Mouse (Mus musculus) neural tube, embryonic 11.5 days (tissue): ENCODE data around the gene Ank. TPM values are rescaled to one million over a fixed set of nuclear protein-coding genes. Genes with fewer than 3 reads are reported as not detected.

Source experiments
- microRNA-seq: library from miRNA; unstranded; fragments of <30 nt; microRNA quantifications from one replicate; pipeline ENCODE4, GENCODE M21; 2016
- polyA plus RNA-seq: library from polyadenylated mRNA; unstranded; fragments of >200 nt; fragmentation: Nextera tagmentation; extraction: Ambion mirVana; gene quantifications from 2 replicates; pipeline ENCODE4 v1.2.1, GENCODE M21; 2014

Gene Ank
- polyA plus RNA-seq, 1 experiment from 2014 or later = 12.9 TPM

Small RNA genes within 50 kb of the gene (microRNA-seq; reads per million reads assigned to microRNA genes)
- not detected for gene Mir7117

Other genes starting within 250 kb of the Ank start
- gene Otulin, start 164.0 kb downstream of the Ank start, polyA plus RNA-seq = 32.8 and 34.6 TPM in 2 replicates
- 8.0 and 9.8 TPM in 2 replicates for gene Otulinl, start 214.9 kb downstream of the Ank start, polyA plus RNA-seq